Mouse (Mus musculus): Measurements from ENCODE around the gene Ankrd13d.

- TF ChIP-seq CTCF (IDR thresholded peaks at IDR 0.05; ENCODE audit: extremely low read depth, insufficient read depth, insufficient read length, insufficient replicate concordance) (no peak), POLR2A (IDR thresholded peaks at IDR 0.05; ENCODE audit: low read depth, low read length) (peak; percentile 17; the same call in 1 of the 2 replicates)
Observed at GRCm38 (mm10) chr19:4332653-4333052, 49.7 kb upstream of the Ankrd13d start.
